Mouse (Mus musculus): ENCODE data around the gene Ak5.

GRCm38 (mm10) chr3:152556435-152556834 is 111.7 kb downstream of the Ak5 start:
- TF ChIP-seq CTCF (IDR thresholded peaks at IDR 0.05; ENCODE audit: low read depth) = no peak
- no peak for TF ChIP-seq EP300 (IDR thresholded peaks at IDR 0.05; ENCODE audit: low read depth)

Data from heart, postnatal 0 days (tissue).